Mouse (Mus musculus): ENCODE data around the gene Sept12. TPM values are rescaled to one million over a fixed set of nuclear protein-coding genes. Genes with fewer than 3 reads are reported as not detected.

Sept12 gene
- not detected in 2 replicates for polyA plus RNA-seq (2012; rRNA removed)

DNA sequence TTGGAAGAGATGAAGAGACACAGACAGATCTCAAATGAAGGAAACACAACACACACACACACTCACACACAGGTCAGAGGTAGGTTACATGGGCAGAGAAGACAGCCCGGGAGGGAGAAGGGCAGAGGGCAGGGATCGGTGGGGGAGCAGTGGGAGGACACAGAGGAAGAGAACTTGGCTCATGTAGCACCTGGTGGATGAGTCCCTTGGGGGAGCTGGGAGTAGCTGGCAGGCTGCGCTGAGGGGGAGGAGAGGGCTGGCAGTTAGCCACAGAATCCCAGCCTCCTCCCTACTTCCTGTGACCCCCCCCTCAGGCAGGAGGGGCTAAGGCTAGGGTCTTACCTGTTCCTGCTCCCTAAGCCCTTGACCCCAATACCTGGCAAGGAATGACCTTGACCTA is at the start of gene Sept12:
Sept12 (minus strand) TSS at position 300 of the 400 bp plus-strand sequence.
- TF ChIP-seq POLR2A (IDR thresholded peaks at IDR 0.05; ENCODE audit: borderline replicate concordance, insufficient read depth, low read length), result no peak
- no peak for TF ChIP-seq CTCF (IDR thresholded peaks at IDR 0.05; ENCODE audit: borderline replicate concordance, insufficient read depth, low read depth, low read length)
- no peak for DNase-seq

DNA sequence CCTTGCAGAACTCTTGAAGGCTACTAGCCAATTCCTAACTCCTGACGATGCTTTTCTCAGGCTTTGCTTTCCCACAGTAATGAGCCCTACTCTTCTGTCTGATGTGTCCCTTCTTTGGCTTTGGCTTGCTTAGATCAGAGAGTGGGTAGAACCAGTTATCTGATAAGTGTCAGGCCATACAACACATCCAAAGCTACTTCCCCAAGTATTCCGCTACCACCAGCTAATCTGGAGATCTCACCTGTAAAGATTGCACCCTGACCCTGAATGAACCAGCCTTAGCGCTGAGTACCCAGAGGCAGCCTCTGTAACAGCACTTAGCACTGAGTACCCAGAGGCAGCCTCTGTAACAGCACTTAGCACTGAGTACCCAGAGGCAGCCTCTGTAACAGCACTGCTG is 47.7 kb upstream of the Sept12 start:
- Histone ChIP-seq H3K4me1 (ENCODE audit: control insufficient read depth, insufficient read depth, low read length) (peaks cover 2% of the 10 kb centered on the region; the same call in 1 of the 2 replicates), H3K27ac (ENCODE audit: insufficient read depth, low read length) (no peak overlapping the region), H3K4me3 (replicated peaks; ENCODE audit: insufficient read depth, low read depth, low read length) (no peak overlapping the region), H3K27me3 (ENCODE audit: control insufficient read depth, insufficient read depth, low read length) (no peaks in the 10 kb centered on the region)
- WGBS, result 93% methylated on average over 3 of the region's 3 CpGs
- TF ChIP-seq CTCF (IDR thresholded peaks at IDR 0.05; ENCODE audit: borderline replicate concordance, insufficient read depth, low read depth, low read length) (no peak), POLR2A (IDR thresholded peaks at IDR 0.05; ENCODE audit: borderline replicate concordance, insufficient read depth, low read length) (no peak)
- DNase-seq, result no peak

More for the DNA sequence above, at the start of gene Sept12:
- Histone ChIP-seq H3K27ac (ENCODE audit: insufficient read depth, low read length) (no peak within 1 kb of the TSS), H3K27me3 (ENCODE audit: control insufficient read depth, insufficient read depth, low read length) (no peaks in the 10 kb centered on the region), H3K4me3 (replicated peaks; ENCODE audit: insufficient read depth, low read depth, low read length) (no peak within 1 kb of the TSS), H3K4me1 (ENCODE audit: control insufficient read depth, insufficient read depth, low read length) (no peaks in the 10 kb centered on the region)
- 17% methylated on average over 3 of the region's 3 CpGs for WGBS

DNA sequence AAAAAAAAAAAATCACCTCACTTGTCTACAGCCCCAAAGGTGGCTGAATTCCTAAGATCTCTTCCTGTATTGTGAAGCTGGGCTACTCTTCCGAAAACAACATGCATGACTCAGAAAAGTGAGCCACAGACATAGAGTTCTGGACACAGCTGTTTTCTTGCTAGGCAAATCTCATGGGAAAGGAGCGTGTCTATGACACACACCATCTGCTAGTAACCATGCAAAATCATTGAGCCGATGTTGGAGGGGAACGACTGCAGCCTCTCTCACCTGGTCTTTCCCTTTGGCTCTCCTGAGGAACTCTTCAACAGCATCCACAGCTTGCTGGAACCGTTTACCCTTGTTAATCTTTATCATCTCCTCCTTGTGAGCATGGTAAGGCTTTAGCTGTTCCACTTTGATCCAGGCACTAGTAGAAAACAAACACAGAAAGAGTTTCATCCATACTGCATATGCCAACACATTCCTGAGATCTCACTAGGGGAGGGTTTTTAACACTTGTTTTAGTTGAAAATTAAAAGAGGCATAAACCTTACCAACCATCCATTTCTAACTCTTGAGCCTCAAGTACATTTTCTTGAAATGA is 39.1 kb upstream of the Sept12 start:
- no peak overlapping the region for H3K27ac ChIP-seq (ENCODE audit: insufficient read depth, low read length)
- TF ChIP-seq POLR2A (IDR thresholded peaks at IDR 0.05; ENCODE audit: borderline replicate concordance, insufficient read depth, low read length) (no peak), CTCF (IDR thresholded peaks at IDR 0.05; ENCODE audit: borderline replicate concordance, insufficient read depth, low read depth, low read length) (no peak)
- 0 out of 2 replicates have a peak, but pooled peaks cover 2% of the 10 kb centered on the region for H3K4me1 ChIP-seq (ENCODE audit: control insufficient read depth, insufficient read depth, low read length)
- H3K4me3 ChIP-seq (replicated peaks; ENCODE audit: insufficient read depth, low read depth, low read length), result no peak overlapping the region
- DNase-seq, result no peak
- 58% methylated on average over 5 of the region's 5 CpGs for WGBS
- H3K27me3 ChIP-seq (ENCODE audit: control insufficient read depth, insufficient read depth, low read length), result no peaks in the 10 kb centered on the region

DNA sequence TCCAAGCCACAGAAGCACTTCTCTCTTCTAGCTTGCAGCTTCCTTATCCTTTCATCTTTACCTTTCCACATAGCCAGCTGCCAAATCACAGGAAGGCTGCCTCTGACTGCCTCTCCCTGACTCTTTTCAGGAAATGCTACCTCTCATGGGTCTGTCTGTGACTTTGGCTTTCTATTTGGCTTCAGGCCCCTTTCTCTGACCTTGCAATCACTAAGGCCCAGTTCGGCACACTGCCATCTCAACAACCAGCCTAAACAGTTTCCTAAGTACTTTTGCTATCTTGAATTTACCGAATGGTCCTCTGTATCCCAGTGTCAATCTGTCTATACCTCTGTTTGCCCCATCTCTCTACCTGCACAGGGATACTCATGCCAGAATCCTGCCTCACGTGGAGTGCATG is 37.9 kb upstream of the Sept12 start:
- no peak for TF ChIP-seq POLR2A (IDR thresholded peaks at IDR 0.05; ENCODE audit: borderline replicate concordance, insufficient read depth, low read length)
- TF ChIP-seq CTCF (IDR thresholded peaks at IDR 0.05; ENCODE audit: borderline replicate concordance, insufficient read depth, low read depth, low read length), result no peak
- Histone ChIP-seq H3K4me3 (replicated peaks; ENCODE audit: insufficient read depth, low read depth, low read length) (no peak overlapping the region), H3K27ac (ENCODE audit: insufficient read depth, low read length) (no peak overlapping the region), H3K27me3 (ENCODE audit: control insufficient read depth, insufficient read depth, low read length) (no peaks in the 10 kb centered on the region), H3K4me1 (ENCODE audit: control insufficient read depth, insufficient read depth, low read length) (0 out of 2 replicates have a peak, but pooled peaks cover 2% of the 10 kb centered on the region)
- 96% methylated on average over 3 of the region's 3 CpGs for WGBS
- DNase-seq, result no peak

DNA sequence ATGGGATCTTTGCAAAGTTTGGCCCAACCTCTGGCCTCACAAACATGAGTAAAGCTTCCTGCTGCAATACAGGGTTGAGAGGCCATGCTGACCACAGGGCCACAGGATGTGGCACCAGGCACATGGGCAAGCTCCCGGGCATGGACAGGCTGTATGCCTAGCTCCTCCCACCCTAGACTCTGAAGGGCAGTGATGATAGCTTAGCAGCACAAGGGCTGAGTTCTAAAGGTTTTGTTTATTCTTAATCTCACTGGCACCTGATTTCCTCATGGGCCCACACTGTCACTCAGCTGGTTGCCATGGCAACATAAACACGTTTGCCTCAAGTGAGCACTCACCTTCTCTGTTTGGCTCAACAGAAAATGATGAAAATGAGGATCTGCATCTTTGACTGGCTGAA is 32.2 kb upstream of the Sept12 start:
- WGBS, result 44% methylated on average over 2 of the region's 2 CpGs
- 0 out of 2 replicates have a peak, but pooled peaks cover 2% of the 10 kb centered on the region for H3K4me1 ChIP-seq (ENCODE audit: control insufficient read depth, insufficient read depth, low read length)
- TF ChIP-seq CTCF (IDR thresholded peaks at IDR 0.05; ENCODE audit: borderline replicate concordance, insufficient read depth, low read depth, low read length) (no peak), POLR2A (IDR thresholded peaks at IDR 0.05; ENCODE audit: borderline replicate concordance, insufficient read depth, low read length) (no peak)

DNA sequence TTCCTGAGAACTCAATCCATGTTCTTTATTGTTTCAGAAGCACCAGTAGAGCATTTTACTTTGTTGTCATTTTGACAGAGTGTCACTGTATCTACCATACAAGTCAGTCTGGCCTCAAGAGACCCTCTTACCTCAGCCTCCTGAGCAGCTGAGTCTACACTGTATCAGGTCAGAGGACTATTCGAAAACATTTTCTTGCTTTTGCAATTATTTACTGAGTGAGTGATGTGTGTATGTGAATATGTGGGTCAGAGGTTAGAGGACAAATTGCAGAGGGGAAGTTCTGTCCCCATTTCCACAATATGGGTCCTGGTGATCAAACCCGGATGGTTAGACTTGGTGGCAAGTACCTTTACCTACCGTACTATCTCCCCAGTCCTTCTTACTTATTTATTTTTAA is 26.4 kb upstream of the Sept12 start:
- Histone ChIP-seq H3K27ac (ENCODE audit: insufficient read depth, low read length) (no peak overlapping the region), H3K4me1 (ENCODE audit: control insufficient read depth, insufficient read depth, low read length) (no peaks in the 10 kb centered on the region), H3K4me3 (replicated peaks; ENCODE audit: insufficient read depth, low read depth, low read length) (no peak overlapping the region), H3K27me3 (ENCODE audit: control insufficient read depth, insufficient read depth, low read length) (no peaks in the 10 kb centered on the region)
- no peak for TF ChIP-seq CTCF (IDR thresholded peaks at IDR 0.05; ENCODE audit: borderline replicate concordance, insufficient read depth, low read depth, low read length)
- no peak for TF ChIP-seq POLR2A (IDR thresholded peaks at IDR 0.05; ENCODE audit: borderline replicate concordance, insufficient read depth, low read length)
- DNase-seq, result no peak
- 96% methylated on average over 3 of the region's 3 CpGs for WGBS

More for the DNA sequence above, 32.2 kb upstream of the Sept12 start:
- H3K27me3 ChIP-seq (ENCODE audit: control insufficient read depth, insufficient read depth, low read length), result no peaks in the 10 kb centered on the region
- H3K27ac ChIP-seq (ENCODE audit: insufficient read depth, low read length), result no peak overlapping the region
- H3K4me3 ChIP-seq (replicated peaks; ENCODE audit: insufficient read depth, low read depth, low read length), result no peak overlapping the region
- DNase-seq, result no peak

DNA sequence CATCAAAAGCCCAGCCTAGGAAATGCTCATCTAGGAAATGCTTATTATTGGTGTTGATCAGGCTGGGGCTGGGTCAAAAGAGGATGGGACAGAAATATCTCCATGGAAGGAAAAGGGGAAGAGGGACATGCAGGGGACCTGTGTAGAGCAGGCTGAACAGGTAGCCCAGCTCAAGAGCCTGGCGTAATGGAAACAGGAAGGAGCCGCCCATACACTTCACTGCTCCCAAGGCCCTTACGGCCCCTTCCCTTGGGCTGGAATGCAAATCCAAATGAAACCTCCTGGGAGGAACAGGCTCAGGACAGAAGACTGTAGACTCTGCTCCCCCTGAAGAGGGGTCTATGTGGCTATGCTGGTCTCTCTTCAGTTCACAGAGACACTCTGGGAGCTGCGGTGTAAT is 16.9 kb upstream of the Sept12 start:
- H3K27ac ChIP-seq (ENCODE audit: insufficient read depth, low read length), result no peak overlapping the region

More for the DNA sequence above, 16.9 kb upstream of the Sept12 start:
- Histone ChIP-seq H3K4me1 (ENCODE audit: control insufficient read depth, insufficient read depth, low read length) (peaks cover 16% of the 10 kb centered on the region), H3K4me3 (replicated peaks; ENCODE audit: insufficient read depth, low read depth, low read length) (no peak overlapping the region), H3K27me3 (ENCODE audit: control insufficient read depth, insufficient read depth, low read length) (no peaks in the 10 kb centered on the region)
- 91% methylated on average over 4 of the region's 4 CpGs for whole genome bisulfite sequencing
- TF ChIP-seq CTCF (IDR thresholded peaks at IDR 0.05; ENCODE audit: borderline replicate concordance, insufficient read depth, low read depth, low read length) (no peak), POLR2A (IDR thresholded peaks at IDR 0.05; ENCODE audit: borderline replicate concordance, insufficient read depth, low read length) (no peak)
- no peak for DNase-seq

Data from cerebellum, adult 2 months (tissue).